Mouse (Mus musculus): ENCODE data around the gene Ctcfl.

DNA sequence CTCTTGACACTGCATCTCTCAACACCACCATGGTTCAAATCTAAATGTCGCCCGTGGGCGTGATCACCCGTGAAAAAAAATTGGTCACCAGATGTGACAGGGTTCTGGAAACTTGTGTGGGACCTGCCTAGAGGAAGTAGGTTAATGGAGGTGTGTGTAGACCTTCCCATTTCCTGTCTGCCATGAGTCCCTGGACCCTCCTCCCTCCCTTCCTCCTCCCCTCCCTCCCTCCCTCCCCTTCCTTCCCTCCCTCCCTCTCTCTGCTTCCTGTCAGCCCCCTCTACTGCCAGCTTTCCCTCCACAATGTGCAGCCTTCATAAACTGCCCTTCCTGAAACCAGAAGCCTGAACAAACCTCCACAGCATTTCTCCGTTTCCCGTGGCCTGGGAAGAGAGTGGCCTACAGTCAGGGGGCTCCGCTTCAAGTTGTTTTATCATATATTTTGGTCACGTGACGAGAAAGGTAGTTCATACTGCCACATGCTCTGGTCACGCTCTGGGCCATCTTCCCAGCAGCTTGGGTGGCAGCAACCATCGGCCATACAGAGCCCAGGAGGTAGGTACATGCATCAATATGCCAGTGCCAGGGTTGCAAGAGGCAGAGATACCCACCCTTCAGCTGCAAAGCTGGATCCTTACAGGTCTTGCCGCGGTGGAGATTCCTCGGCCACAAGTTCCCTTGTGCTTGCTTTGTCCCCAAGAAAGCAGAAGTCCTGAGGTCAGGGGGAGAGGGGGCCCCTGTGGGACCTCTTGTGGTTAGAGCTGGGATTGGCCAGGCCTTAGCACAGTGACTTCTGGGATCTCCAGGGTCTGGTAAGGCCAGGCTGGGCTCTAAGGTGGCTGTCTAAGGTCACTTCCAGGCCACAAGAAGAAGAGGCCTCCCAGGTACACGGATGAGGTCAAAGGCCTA lies 57.6 kb downstream of the Ctcfl start:
- TF ChIP-seq POLR2A (IDR thresholded peaks at IDR 0.05; ENCODE audit: control insufficient read depth, extremely low read depth, insufficient read depth, low read length, poor library complexity) (no peak), CTCF (IDR thresholded peaks at IDR 0.05; ENCODE audit: borderline replicate concordance, control insufficient read depth, extremely low read depth, insufficient read depth, low read length, poor library complexity) (no peak)

Data from thymus, adult 2 months (tissue).